Mouse (Mus musculus) MN1 (cell line): ENCODE data around the gene Wfikkn2.

ENCODE experiments used
- DNase-seq: peaks from one replicate; pipeline ENCODE4 v3.0.0-alpha.2; 2016; ENCODE audit warnings: low spot score

Gene Wfikkn2

DNA sequence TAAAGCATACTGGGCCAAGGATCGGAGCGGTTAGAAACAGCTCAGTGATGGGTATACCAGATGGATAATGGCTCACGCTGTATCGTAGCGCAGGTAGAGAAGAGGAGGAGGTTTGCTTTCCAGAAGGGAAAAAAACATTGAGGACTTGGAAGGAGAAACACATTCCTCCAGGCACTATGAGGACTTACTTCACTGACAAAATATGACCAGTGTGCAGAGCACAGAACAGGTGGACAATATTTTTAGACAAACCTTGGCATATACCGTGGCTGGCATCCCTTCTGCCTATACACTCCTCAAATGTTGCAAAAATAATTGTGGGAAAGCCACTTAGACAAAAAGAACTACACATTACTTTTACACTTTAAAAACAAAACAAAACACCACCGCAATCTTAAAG is 24.5 kb downstream of the Wfikkn2 start:
- no peak for DNase-seq

DNA sequence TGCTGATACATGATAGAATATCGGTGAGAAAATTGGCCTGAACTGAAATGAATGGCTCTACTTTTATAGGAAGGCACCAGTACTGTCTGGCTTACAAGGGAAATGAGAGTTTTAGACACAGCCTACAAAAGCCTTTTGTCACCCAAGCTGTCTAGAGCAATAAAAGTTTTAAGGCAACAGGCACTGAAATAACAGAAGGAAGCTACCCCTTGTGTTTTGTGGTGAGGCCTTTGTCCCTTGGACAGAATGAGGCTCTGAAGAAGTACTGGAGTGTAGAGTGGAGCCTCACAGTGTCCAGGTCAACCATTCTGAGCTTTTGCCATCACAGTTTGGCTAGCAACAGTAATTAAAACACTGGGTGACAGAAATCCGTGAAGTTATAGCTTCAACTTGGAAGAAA is 29.6 kb downstream of the Wfikkn2 start:
- no peak for DNase-seq

- no peak for DNase-seq
Observed at GRCm38 (mm10) chr11:94215581-94215980, 30.2 kb downstream of the Wfikkn2 start.

DNA sequence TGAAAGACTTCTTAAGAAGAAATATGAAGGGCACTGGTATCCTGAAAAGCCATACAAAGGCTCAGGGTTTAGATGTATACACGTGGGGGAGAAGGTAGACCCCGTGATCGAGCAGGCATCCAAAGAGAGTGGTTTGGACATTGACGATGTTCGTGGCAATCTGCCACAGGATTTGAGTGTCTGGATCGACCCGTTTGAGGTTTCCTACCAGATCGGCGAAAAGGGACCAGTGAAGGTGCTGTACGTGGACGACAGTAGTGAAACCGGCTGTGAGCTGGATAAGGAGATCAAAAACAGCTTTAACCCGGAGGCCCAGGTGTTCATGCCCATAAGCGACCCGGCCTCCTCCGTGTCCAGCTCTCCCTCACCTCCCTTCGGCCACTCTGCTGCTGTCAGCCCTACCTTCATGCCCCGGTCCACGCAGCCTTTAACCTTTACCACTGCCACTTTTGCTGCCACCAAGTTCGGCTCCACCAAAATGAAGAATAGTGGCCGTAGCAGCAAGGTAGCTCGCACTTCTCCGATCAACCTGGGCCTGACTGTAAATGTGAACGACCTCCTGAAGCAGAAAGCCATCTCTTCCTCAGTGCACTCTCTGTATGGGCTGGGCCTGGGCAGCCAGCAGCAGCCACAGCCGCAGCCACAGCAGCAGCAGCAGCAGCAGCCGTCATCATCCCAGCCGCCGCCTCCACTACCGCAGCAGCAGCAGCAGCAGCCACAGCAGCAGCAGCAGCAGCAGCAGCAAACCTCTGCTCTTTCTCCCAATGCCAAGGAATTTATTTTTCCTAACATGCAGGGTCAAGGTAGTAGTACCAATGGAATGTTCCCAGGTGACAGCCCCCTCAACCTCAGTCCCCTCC is 31.8 kb downstream of the Wfikkn2 start:
- DNase-seq, result peak; percentile 21

DNA sequence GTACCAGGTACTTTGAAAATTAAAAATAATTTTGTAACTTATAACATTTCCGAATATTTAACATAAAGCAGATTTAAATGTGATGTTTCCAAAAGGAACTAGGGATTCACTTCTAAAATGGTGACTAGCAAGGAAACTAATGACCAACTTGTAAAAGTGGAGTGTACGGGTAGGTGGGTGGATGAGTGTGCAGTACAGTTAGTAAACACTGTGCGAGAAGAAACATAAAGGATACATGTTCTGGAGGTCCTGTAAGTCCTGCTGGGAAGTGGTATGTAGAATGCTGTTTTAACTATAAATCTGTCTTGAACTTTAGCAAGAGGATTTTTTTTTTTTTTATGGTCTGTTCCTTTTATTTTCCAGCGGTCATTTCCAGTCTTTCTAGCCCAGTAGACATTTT is 32.8 kb downstream of the Wfikkn2 start:
- peak; percentile 23 for DNase-seq

DNA sequence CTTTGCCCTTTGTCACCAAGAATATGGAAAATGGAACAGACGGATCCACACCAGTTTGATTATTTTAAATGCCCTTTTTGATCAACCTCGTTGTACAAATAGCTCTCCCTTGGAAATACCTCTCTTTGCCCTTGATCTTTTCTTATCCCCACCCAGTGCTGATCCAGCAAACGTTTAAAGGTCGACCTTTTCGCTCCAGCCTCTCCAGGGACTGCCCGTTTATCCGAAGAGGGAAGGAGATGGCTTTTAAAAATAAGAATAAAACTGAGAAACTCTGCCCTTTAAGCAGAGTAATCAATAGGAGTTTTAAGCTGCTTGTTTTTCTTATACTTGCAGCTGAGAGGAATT is 33.3 kb downstream of the Wfikkn2 start:
- no peak for DNase-seq

DNA sequence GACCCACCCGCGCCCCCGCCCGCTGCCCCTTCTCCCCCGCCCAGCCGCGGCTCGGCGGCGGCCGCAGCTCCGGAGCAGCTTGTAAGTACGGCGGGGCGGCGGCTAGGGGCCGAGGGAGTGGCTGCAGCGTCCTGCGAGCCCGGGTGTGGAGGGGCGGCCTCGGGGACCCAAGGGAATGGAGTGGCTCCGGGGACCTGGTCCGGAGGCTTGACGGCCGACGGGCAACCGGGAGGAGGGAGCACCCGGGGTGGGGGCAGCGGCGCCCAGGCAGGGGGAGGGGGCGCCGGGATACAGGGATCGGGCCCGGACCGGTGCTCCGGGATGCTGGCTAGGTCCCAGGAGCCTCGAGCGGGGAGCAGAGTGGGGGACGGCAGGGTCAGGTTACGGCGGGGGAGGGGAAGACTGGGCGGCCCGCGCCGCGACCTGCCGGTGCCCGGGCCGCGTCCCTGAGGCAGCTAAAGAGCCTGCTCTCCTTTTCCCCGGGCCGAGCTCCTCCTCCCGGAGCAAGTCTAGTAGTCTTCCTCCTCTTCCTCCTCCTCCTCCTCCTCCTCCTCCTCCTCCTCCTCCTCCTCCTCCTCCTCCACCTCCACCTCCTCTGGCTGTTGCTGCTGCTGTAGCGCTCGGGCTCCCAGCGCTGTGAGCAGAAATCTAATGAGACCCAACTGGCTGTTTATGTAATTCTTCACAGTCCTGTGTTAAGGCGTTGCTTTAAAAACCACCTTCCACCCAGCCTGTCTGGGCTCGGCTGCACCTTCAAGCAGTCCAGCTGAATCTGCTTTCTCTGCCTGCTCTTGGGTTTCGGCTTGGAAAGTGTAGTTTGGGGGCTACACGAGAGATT is 33.9 kb downstream of the Wfikkn2 start:
- peak; percentile 72 for DNase-seq

DNA sequence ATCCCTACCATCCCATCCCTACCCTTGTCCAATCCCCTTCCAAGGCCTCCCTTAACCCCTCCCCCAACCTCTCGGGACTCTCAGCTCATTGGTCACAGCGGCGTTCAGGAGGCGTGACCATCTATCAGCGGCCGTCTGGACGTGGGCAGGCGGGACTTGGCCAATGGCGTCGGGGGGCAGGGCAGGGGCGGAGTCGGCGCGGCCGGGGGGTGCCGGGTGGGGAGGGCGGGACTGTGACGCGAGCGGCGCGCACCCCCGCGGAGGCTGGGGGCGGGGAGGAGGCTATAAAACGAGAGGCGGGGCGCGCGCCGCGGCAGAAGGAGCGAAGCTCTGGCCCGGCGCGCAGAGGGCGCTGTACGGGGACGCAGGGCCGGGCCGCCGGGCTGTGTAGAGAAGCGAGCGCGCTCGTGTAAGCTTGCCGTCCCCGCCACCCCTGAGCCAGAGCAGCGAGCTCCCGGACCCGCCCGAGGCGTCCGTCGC is 34.6 kb downstream of the Wfikkn2 start, which contains the start of gene Tob1:
TSS of gene Tob1 (plus strand) at position 331 of the 480 bp plus-strand sequence.
- DNase-seq, result peak; percentile 99

DNA sequence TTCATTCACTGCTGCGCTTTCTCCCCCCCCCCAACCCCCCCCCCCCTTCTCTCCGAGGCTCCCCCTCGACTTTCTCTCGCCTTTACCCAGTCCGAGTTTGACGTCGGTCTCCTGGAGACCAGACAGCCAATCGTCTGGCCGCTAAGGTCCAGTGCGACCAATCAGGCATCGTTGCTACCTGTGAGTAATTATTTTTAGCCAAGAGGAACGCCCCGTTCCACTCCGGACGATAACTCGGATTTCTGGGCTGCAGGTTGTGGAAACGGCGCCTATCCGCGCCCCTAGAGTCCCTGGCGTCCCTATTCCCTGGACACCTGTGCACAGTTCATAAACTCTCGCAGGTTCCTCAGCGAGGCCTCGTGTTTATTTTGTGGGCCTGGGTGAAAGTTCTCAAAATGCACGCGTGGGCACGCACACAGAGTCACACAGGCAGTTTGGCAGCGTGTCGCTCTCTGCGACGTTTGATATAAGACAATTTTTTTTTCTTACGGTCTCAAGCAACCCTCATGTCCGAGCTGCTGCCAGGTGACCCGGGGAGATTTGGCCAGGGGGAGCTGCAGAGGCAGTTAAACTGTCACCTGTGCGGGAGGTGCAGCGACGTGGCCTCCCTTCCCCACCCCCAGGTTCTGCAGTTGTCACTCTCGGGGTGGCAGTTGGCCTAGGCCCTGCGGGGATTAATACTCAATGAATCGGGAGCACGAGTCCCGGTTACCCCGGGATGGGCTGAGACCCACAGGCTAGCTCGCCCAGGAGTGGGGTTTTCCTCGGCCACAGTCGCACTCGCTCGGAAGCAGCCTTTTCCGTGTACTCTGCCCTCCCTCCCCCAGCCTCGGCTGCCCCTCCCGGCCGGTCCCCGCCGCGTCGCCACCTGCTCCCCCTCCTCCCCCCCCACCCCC is 35.4 kb downstream of the Wfikkn2 start:
- DNase-seq, result peak; percentile 97

- DNase-seq, result no peak
Observed at GRCm38 (mm10) chr11:94209695-94210131, 36.1 kb downstream of the Wfikkn2 start.

DNA sequence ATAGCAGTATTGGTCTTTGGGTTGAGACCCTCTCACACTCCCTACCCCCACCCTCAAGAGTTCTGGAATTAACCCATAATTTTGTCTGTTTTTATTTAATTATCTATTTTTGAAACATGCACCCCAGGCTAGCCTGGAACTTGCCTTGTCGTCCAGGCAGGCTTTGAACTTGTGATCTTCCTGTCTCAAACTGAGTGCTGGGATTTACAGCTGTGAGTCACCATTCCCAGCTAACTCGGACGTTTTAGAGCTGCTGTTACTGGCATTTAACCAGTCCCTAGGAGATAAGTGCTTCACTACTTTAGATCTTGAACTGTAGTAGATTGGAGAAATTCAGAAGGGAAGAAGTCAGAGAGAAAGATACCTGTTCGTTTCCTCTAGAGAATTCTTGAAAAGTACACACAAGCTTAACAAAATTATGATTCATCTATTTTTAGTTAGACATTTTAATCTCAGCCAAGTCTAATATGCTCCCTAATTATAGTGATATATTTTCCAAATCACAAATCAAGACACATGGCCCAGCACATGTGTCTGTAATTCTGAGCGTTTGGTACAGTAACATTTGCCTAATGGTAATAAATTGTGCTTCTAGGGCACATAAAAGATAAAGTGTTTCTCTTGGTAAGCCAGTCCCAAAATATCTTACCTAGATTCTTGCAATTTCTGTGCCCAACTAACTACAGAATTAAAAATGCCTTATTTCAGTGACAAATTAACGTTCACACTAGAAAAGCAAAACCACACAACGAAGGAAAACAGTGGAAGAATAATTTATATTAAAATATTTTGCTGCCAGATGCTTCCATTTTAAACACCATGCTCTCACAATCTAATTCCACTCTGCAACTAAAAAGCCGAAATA is 36.8 kb downstream of the Wfikkn2 start:
- DNase-seq, result peak; percentile 52

GRCm38 (mm10) chr11:94206398-94207114 is 39.2 kb downstream of the Wfikkn2 start:
- DNase-seq, result no peak

DNA sequence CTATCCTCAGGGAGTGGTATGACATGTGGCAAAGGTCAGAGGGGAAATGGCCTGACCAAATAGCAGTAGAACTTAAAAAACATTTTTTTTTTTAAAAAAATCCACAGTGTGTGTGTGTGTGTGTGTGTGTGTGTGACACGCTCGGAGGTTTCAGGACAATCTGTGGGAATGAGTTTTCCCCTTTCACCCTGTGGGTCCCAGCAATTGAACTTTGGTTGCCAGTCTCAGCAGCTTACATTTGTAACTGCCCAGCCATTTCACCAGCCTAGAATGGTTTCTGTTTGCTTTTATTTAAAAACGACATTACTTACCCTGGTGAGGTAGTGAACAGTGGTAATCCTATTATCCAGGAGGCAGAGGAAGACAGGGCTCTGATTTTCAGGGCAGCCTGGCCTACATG is 42.7 kb downstream of the Wfikkn2 start:
- no peak for DNase-seq

DNA sequence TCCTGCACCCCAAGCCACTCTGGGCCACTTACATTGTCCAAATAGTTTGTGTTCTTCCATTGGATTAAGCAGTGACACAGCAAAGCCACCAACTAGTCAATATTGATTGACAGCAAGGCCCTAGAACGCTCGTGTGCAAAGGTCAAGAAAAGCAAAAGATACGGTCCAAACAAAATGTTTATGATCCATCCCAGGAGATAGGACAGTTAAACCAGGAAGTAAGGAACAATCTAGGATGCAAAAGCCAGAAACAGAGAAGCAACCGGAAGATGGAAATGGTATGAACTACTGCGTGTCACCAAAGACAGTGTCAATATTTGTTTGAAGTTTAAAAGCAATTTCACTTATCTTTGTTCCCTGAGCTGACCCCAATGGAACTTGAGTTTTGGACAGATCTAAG is 43.7 kb downstream of the Wfikkn2 start:
- no peak for DNase-seq

DNA sequence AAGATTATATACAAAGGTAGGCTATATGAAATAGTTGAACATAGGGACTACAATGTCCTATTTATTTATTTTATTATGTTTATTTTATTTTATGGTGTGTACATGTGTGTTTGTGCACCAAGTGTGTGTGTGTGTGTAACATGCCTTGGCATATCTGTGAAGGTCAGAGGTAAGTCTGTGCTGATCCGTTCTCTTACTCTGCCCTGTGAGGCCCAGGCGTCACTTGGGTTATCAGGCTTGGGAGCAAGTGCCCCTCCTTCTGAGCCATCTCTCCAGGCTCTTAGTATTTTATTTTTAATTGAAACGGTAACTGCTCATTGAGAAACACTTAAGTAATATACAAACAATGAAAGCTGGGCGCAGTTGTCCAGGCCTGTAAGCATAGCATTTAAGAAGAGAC is 45.4 kb downstream of the Wfikkn2 start:
- no peak for DNase-seq

DNA sequence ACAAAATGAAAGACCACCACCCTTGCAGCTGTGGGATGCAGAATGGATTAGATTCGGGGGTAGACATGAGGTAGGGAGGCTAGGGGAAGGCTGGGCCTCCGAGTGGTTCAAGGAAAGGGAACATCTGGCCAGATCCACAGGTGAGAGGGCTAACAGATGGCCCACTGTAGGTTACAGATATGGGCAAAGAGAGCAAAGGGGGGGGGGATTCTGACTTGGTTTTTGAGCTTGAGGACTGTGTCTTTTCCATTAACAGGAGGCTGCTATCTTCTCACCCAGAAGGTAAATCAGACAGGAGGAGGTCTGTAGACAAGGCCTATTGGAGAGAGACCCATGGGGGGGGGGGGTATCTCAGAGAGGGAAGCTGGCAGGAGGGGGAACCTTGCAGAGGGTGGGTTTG is 46.0 kb downstream of the Wfikkn2 start:
- no peak for DNase-seq

DNA sequence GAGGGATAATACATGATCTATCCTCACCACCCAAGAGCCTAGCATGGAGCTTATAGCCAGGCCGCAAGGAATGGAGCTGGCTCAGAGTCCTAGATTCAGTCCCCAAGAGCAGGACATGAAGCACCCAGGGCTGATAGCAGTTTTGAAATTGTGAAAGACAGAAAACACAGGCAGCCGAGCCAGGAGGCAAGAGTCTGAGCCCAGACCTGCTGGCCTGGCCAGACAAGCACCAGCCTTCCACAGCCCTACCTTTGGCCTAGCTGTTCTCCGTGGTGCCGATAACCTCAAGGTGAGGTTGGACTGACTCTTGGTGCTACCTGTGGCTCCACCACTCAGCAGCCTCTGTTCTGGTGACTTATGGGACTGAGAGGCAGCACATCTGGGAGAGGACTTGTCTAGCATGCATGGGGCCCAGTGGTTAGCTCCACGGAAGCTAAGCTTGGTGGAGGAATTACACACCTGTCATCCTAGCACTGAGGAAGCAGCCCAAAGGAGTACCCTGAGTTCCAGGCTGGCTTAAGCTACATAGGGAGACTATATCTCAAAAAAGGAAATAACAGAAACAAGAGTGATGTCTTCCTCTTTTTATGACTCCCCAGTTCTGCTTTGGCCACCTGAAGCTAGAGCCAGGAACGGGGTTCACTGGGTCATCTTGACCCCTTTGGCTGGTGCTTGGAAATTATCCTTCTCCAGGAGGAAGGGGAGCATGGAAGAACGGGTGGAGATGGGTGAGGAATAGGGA is 47.2 kb downstream of the Wfikkn2 start:
- no peak for DNase-seq

GRCm38 (mm10) chr11:94196311-94196710 is 49.5 kb downstream of the Wfikkn2 start:
- no peak for DNase-seq

DNA sequence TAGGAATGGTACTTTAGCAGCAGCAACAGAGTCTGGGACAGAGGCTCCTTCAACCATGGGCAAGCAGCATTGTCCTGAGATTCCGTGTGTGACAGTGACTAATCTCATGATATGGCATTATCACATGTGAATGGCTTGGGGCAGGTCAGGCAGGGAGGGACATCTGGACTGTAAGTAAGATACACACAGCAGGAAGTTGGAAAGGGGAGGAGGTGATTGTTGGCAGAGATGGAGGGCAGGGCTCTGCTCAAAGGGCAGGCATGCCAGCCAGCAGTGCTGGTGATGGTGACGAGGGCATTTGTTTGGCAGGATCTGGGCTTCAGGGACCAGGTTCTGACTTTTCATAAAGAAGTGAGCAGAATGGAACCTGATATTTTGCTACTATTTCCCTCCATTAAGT is 52.7 kb downstream of the Wfikkn2 start:
- no peak for DNase-seq

GRCm38 (mm10) chr11:94190665-94191064 is 55.1 kb downstream of the Wfikkn2 start:
- no peak for DNase-seq
